Mouse (Mus musculus) small intestine, adult 2 months (tissue): ENCODE measurements around the gene Adcy2.

ENCODE experiments used
- CTCF ChIP-seq: fragments of 200-500 bp; IDR thresholded peaks from 2 replicates; pipeline ENCODE4 v1.5.1; 2012; ENCODE audit warnings: low read depth, mild to moderate bottlenecking, control low read depth, inconsistent platforms, low read length, moderate library complexity, mixed read lengths; ENCODE audit not compliant: insufficient replicate concordance, insufficient read length; ENCODE audit errors: extremely low read depth
- POLR2A ChIP-seq: fragments of 200-500 bp; IDR thresholded peaks from 2 replicates; pipeline ENCODE4 v1.6.1; 2012; ENCODE audit warnings: low read depth, mild to moderate bottlenecking, control low read depth, inconsistent platforms, low read length, moderate library complexity

DNA sequence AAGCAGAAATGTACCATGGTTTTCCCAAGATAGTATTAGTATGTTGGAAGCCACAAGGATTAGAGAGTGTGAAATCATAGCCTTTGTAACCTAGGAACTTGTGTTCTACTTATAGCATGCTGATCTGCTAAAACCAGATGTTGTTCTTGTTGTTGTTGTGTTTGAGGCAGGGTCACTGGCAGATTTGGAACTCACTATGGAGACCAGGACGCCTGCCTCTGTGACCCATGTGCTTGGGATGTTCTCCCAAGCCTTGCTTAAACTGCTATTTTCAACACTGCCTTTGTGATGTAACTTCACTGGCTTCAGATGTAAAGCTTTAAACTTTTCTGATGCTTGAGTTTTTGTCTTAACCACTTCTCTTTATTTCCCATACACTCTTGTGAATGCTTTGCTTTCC lies 216.2 kb downstream of the Adcy2 start:
- TF ChIP-seq CTCF, result no peak
- no peak for TF ChIP-seq POLR2A
